8 mouse cellular contexts compared by ENCODE assay signal in the genomic region with DNA sequence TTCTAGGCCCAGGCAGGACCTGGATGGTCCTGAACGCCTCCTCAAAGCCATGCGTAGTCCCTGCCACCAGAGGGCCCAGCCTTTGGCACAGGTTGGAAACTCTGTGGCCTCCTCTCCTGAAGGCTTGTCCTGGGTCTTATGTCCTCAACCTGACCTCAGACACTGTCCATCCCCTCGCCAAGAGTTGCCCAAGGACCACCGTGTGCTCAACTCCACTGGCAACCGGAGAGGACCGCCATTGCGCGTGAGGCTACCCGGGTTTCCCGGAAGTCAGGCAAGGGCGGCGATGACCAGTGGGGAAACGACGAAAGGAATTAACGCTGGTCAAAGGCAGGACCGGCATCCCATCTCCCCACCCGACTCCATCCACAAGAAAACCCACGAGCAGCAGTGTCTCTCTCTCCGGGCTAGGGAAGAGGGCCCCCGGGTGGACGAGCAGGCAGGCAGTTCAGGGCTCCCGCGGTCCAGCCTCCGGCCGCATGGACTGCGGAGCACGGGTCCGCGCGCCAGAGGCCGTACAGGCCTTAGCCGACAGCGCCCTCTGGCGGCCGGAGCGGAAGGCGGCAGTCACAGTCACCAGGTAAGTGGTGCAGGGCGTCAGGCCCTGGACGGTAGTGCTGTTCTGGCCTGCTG. TPM values are rescaled to one million over a fixed set of nuclear protein-coding genes. Genes with fewer than 3 reads are reported as not detected.
DNase-seq lines count a peak whose midpoint lies in the region; ATAC-seq and TF ChIP-seq lines count a peak whose summit lies in the region.

No protein-coding gene starts in this region.

- TF ChIP-seq CTCF in spleen, adult 2 months (IDR thresholded peaks at IDR 0.05; ENCODE audit: extremely low read depth, insufficient read depth, insufficient read length, insufficient replicate concordance), result peak; percentile 98

- H3K9ac ChIP-seq in embryonic facial prominence, embryonic 13.5 days, result peak overlapping the region; percentile 80
- H3K9ac ChIP-seq in limb, embryonic 14.5 days (ENCODE audit: low read depth, low read length, severe bottlenecking), result peak overlapping the region; percentile 84
- H3K9ac ChIP-seq in midbrain, embryonic 16.5 days (ENCODE audit: low read depth, low read length), result peak overlapping the region; percentile 76

- peak overlapping the region; percentile 54 for H3K4me3 ChIP-seq in embryonic facial prominence, embryonic 13.5 days
- peak overlapping the region; percentile 53 for H3K4me3 ChIP-seq in limb, embryonic 14.5 days (replicated peaks; ENCODE audit: low read length)
- peak overlapping the region; percentile 46 for H3K4me3 ChIP-seq in midbrain, embryonic 16.5 days (ENCODE audit: low read depth, low read length)
- H3K4me3 ChIP-seq in spleen, adult 2 months (ENCODE audit: extremely low read depth, insufficient read depth, insufficient read length), result peak overlapping the region; percentile 57

- H3K4me1 ChIP-seq in embryonic facial prominence, embryonic 13.5 days, result peaks cover 33% of the 10 kb centered on the region
- H3K4me1 ChIP-seq in limb, embryonic 14.5 days (ENCODE audit: control insufficient read depth, insufficient read depth, low read length), result peaks cover 13% of the 10 kb centered on the region
- H3K4me1 ChIP-seq in midbrain, embryonic 16.5 days (ENCODE audit: control insufficient read depth, insufficient read depth, low read length), result peaks cover 11% of the 10 kb centered on the region
- H3K4me1 ChIP-seq in spleen, adult 2 months (ENCODE audit: control insufficient read depth, insufficient read depth, insufficient read length), result peaks cover 9% of the 10 kb centered on the region

- peak; percentile 68 for ATAC-seq in embryonic facial prominence, embryonic 13.5 days (ENCODE audit: insufficient number of reproducible peaks, insufficient read depth, low FRiP score, low TSS enrichment, low read depth)
- peak; percentile 88 for ATAC-seq in limb, embryonic 14.5 days (ENCODE audit: low FRiP score, low read depth)
- ATAC-seq in midbrain, embryonic 16.5 days, result peak; percentile 79

- 0 out of 2 replicates have a peak, but pooled peaks have one; percentile 75 for TF ChIP-seq POLR2A in limb, embryonic 14.5 days (IDR thresholded peaks at IDR 0.05; ENCODE audit: borderline replicate concordance, extremely low read depth, insufficient read depth, insufficient read length)
- TF ChIP-seq POLR2A in spleen, adult 2 months (IDR thresholded peaks at IDR 0.05; ENCODE audit: low read depth, low read length), result no peak

- peak overlapping the region; percentile 74 for H3K4me2 ChIP-seq in embryonic facial prominence, embryonic 13.5 days
- H3K4me2 ChIP-seq in limb, embryonic 14.5 days (replicated peaks; ENCODE audit: low read depth, low read length, severe bottlenecking), result peak overlapping the region; percentile 80
- peak overlapping the region; percentile 67 for H3K4me2 ChIP-seq in midbrain, embryonic 16.5 days (ENCODE audit: low read length)

- peak overlapping the region; percentile 48 for H3K27ac ChIP-seq in embryonic facial prominence, embryonic 13.5 days
- H3K27ac ChIP-seq in limb, embryonic 14.5 days (replicated peaks; ENCODE audit: low read depth, low read length), result peak overlapping the region; percentile 73
- H3K27ac ChIP-seq in midbrain, embryonic 16.5 days (ENCODE audit: low read length), result peak overlapping the region; percentile 28
- 0 out of 2 replicates have a peak overlapping the region, but pooled peaks have one; percentile 1 for H3K27ac ChIP-seq in spleen, adult 2 months (ENCODE audit: insufficient read depth, low read length)

- no peaks in the 10 kb centered on the region for H3K36me3 ChIP-seq in embryonic facial prominence, embryonic 13.5 days
- H3K36me3 ChIP-seq in limb, embryonic 14.5 days (ENCODE audit: control insufficient read depth, insufficient read depth, low read length), result no peaks in the 10 kb centered on the region
- H3K36me3 ChIP-seq in midbrain, embryonic 16.5 days (ENCODE audit: control insufficient read depth, insufficient read depth, low read length), result no peaks in the 10 kb centered on the region
- H3K36me3 ChIP-seq in spleen, adult 2 months (ENCODE audit: control insufficient read depth, insufficient read depth, low read length), result no peaks in the 10 kb centered on the region

- H3K9me3 ChIP-seq in embryonic facial prominence, embryonic 13.5 days, result no peaks in the 10 kb centered on the region
- H3K9me3 ChIP-seq in limb, embryonic 14.5 days (ENCODE audit: control insufficient read depth, low read length), result no peaks in the 10 kb centered on the region
- no peaks in the 10 kb centered on the region for H3K9me3 ChIP-seq in midbrain, embryonic 16.5 days (replicated peaks; ENCODE audit: control insufficient read depth, low read length, poor library complexity, severe bottlenecking)

- DNase-seq in 3134 (ENCODE audit: extremely low read depth, insufficient read length, low spot score), result peak; percentile 84
- DNase-seq in adrenal gland, postnatal 36 days, result peak; percentile 94 to 95
- peak; percentile 82 to 88 for DNase-seq in heart, adult 9 months (ENCODE audit: low spot score in 2 of 2)
- peak; percentile 95 for DNase-seq in kidney, adult 9 months
- peak; percentile 79 for DNase-seq in limb, embryonic 14.5 days (ENCODE audit: low spot score)
- peak; percentile 45 to 82 for DNase-seq in spleen, adult 2 months (ENCODE audit: low read depth in 1 of 2, low spot score in 2 of 2)

- WGBS in embryonic facial prominence, embryonic 13.5 days, result under 1% methylated on average over 39 of the region's 39 CpGs
- 0% methylated on average over 29 of the region's 39 CpGs for WGBS in limb, embryonic 14.5 days
- WGBS in midbrain, embryonic 16.5 days, result 1% methylated on average over 38 of the region's 39 CpGs
- under 1% methylated on average over 39 of the region's 39 CpGs for WGBS in spleen, adult 2 months

- H3K27me3 ChIP-seq in embryonic facial prominence, embryonic 13.5 days, result peaks cover 16% of the 10 kb centered on the region; the same call in 1 of the 2 replicates
- H3K27me3 ChIP-seq in limb, embryonic 14.5 days (ENCODE audit: control insufficient read depth, insufficient read depth, low read length), result no peaks in the 10 kb centered on the region
- H3K27me3 ChIP-seq in midbrain, embryonic 16.5 days (ENCODE audit: control insufficient read depth, insufficient read depth, low read depth, low read length), result peaks cover 4% of the 10 kb centered on the region
- H3K27me3 ChIP-seq in spleen, adult 2 months (ENCODE audit: control insufficient read depth, insufficient read depth, low read length), result no peaks in the 10 kb centered on the region

RNA-seq across cellular contexts. Expression of a gene that starts 4.5 kb away (rescaled TPM):
- total RNA-seq in adrenal gland, postnatal 36 days (2021), result 1 to 10 TPM; 3.4 to 6.0 TPM
- 8.6 and 9.6 TPM in 2 replicates for polyA plus RNA-seq in embryonic facial prominence, embryonic 13.5 days (2015; fragmentation: Nextera tagmentation; extraction: Ambion mirVana)
- 12.4 and 14.9 TPM in 2 replicates for polyA plus RNA-seq in limb, embryonic 14.5 days (2012; rRNA removed)
- 11.9 and 13.9 TPM in 2 replicates for polyA plus RNA-seq in limb, embryonic 14.5 days (2014; fragmentation: Nextera tagmentation; extraction: Ambion mirVana)
- polyA plus RNA-seq in midbrain, embryonic 16.5 days (2015; fragmentation: Nextera tagmentation; extraction: Ambion mirVana), result 31.0 and 31.5 TPM in 2 replicates
- 21.5 and 24.3 TPM in 2 replicates for polyA plus RNA-seq in spleen, adult 2 months (2012; rRNA removed)

RNA-seq across cellular contexts. Expression of a gene that starts 9.1 kb away (rescaled TPM):
- total RNA-seq in adrenal gland, postnatal 36 days (2021), result 10 to 100 TPM; 83.2 to 94.1 TPM
- polyA plus RNA-seq in embryonic facial prominence, embryonic 13.5 days (2015; fragmentation: Nextera tagmentation; extraction: Ambion mirVana), result 93.8 and 94.9 TPM in 2 replicates
- polyA plus RNA-seq in limb, embryonic 14.5 days (2012; rRNA removed), result 117 and 135 TPM in 2 replicates
- 84.8 and 85.2 TPM in 2 replicates for polyA plus RNA-seq in limb, embryonic 14.5 days (2014; fragmentation: Nextera tagmentation; extraction: Ambion mirVana)
- polyA plus RNA-seq in midbrain, embryonic 16.5 days (2015; fragmentation: Nextera tagmentation; extraction: Ambion mirVana), result 87.9 and 93.2 TPM in 2 replicates
- 59.9 and 91.6 TPM in 2 replicates for polyA plus RNA-seq in spleen, adult 2 months (2012; rRNA removed)

RNA-seq across cellular contexts. Expression of a gene that starts 15.7 kb away (rescaled TPM):
- total RNA-seq in adrenal gland, postnatal 36 days (2021), result under 1 TPM; 0.30 to 0.56 TPM
- 0.67 and 0.74 TPM in 2 replicates for polyA plus RNA-seq in embryonic facial prominence, embryonic 13.5 days (2015; fragmentation: Nextera tagmentation; extraction: Ambion mirVana)
- polyA plus RNA-seq in limb, embryonic 14.5 days (2012; rRNA removed), result 2.0 and 2.6 TPM in 2 replicates
- 0.48 and 0.67 TPM in 2 replicates for polyA plus RNA-seq in limb, embryonic 14.5 days (2014; fragmentation: Nextera tagmentation; extraction: Ambion mirVana)
- polyA plus RNA-seq in midbrain, embryonic 16.5 days (2015; fragmentation: Nextera tagmentation; extraction: Ambion mirVana), result 0.85 and 1.1 TPM in 2 replicates
- polyA plus RNA-seq in spleen, adult 2 months (2012; rRNA removed), result 0.06 and 0.16 TPM in 2 replicates

RNA-seq across cellular contexts. Expression of a gene that starts 20.2 kb away (rescaled TPM):
- not detected for total RNA-seq in adrenal gland, postnatal 36 days (2021)
- 0.24 TPM in 1 of 2 replicates, not detected in the other for polyA plus RNA-seq in embryonic facial prominence, embryonic 13.5 days (2015; fragmentation: Nextera tagmentation; extraction: Ambion mirVana)
- 0.23 TPM in 1 of 2 replicates, not detected in the other for polyA plus RNA-seq in limb, embryonic 14.5 days (2012; rRNA removed)
- polyA plus RNA-seq in limb, embryonic 14.5 days (2014; fragmentation: Nextera tagmentation; extraction: Ambion mirVana), result not detected in 2 replicates
- not detected in 2 replicates for polyA plus RNA-seq in midbrain, embryonic 16.5 days (2015; fragmentation: Nextera tagmentation; extraction: Ambion mirVana)
- 0.25 and 0.49 TPM in 2 replicates for polyA plus RNA-seq in spleen, adult 2 months (2012; rRNA removed)

RNA-seq across cellular contexts. Expression of a gene that starts 32.7 kb away (rescaled TPM):
- 100 to 1,000 TPM; 133 to 141 TPM for total RNA-seq in adrenal gland, postnatal 36 days (2021)
- polyA plus RNA-seq in embryonic facial prominence, embryonic 13.5 days (2015; fragmentation: Nextera tagmentation; extraction: Ambion mirVana), result 195 and 229 TPM in 2 replicates
- polyA plus RNA-seq in limb, embryonic 14.5 days (2012; rRNA removed), result 72.2 and 97.5 TPM in 2 replicates
- 199 and 215 TPM in 2 replicates for polyA plus RNA-seq in limb, embryonic 14.5 days (2014; fragmentation: Nextera tagmentation; extraction: Ambion mirVana)
- 243 and 257 TPM in 2 replicates for polyA plus RNA-seq in midbrain, embryonic 16.5 days (2015; fragmentation: Nextera tagmentation; extraction: Ambion mirVana)
- polyA plus RNA-seq in spleen, adult 2 months (2012; rRNA removed), result 23.3 and 31.4 TPM in 2 replicates

Comparison
In these comparisons a context has a peak if more than half of its experiments do, and no peak if none do; other contexts are left out.
1. Peak in every context shown above with its lines: DNase-seq, ATAC-seq, H3K4me3 ChIP-seq and H3K27ac ChIP-seq.
2. H3K27ac ChIP-seq: peak in every context shown above with its lines; median percentile 73 in limb, embryonic 14.5 days; 48 in embryonic facial prominence, embryonic 13.5 days; 28 in midbrain, embryonic 16.5 days; 1 in spleen, adult 2 months.